Mouse (Mus musculus): ENCODE data around the gene Ranbp3l. TPM values are rescaled to one million over a fixed set of nuclear protein-coding genes. Genes with fewer than 3 reads are reported as not detected.

Ranbp3l gene
- polyA plus RNA-seq (2015; fragmentation: Nextera tagmentation; extraction: Ambion mirVana) = 0.10 and 0.11 TPM in 2 replicates

GRCm38 (mm10) chr15:8967573-8968228, at the start of gene Ranbp3l:
Gene Ranbp3l (plus strand): TSS chr15:8967949.

DNA sequence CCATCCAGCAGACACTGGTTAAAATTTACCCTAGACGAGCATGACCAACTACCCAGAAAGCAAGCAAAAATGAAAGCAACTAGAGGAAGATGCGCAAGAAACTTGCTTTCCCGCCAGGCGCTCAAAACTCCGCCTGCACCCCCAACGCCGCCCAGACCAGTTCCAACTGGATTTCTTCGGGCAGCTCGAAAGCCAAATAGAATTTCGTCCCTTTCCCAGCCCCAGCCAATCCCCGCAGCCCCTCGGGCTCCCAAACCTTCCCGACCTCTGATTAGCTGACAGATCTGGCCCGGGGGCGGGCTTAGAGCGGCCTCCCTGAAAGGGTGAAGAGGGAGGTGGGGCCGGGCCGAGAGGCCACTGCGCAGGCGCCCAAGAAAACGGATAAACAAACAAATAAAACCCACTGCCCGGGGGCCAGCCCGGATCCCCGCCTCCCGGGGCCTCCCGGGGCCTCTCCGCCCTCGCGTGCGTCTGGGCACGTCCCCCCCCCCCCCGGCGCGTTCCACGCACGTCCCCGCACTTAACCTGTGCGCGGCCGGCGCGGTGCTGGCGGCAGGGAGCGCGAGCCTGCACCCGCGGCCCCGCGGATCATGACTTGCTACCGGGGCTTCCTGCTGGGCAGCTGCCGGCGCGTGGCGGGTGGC, 103.3 kb downstream of the Ranbp3l start, which contains the start of gene Nadk2:
TSS of gene Nadk2 (plus strand) at position 349 of the 644 bp plus-strand sequence.

Other genes starting within 250 kb of the Ranbp3l start
- gene Nadk2, start 103.3 kb downstream of the Ranbp3l start, polyA plus RNA-seq (2015; fragmentation: Nextera tagmentation; extraction: Ambion mirVana) = 63.5 and 65.8 TPM in 2 replicates
- gene Lmbrd2, start 172.6 kb downstream of the Ranbp3l start, polyA plus RNA-seq (2015; fragmentation: Nextera tagmentation; extraction: Ambion mirVana) = 1.3 and 2.6 TPM in 2 replicates
- 17.0 and 17.3 TPM in 2 replicates for gene Skp2, start 187.5 kb downstream of the Ranbp3l start, polyA plus RNA-seq (2015; fragmentation: Nextera tagmentation; extraction: Ambion mirVana)

Data from spleen, postnatal 0 days (tissue).